Mouse (Mus musculus) ES-E14 (cell line): ENCODE data around the gene Vps11. TPM values are rescaled to one million over a fixed set of nuclear protein-coding genes. Genes with fewer than 3 reads are reported as not detected.

Experiments used
- DNase-seq: peaks from one replicate; pipeline ENCODE4 v3.0.0-alpha.2; 2013; ENCODE audit warnings: low read depth, low spot score
- H3K27ac ChIP-seq: 2 replicates; pipeline ENCODE4 v1.5.1; 2012; ENCODE audit warnings: low read depth, mild to moderate bottlenecking, low read length, moderate library complexity, mixed read lengths; ENCODE audit not compliant: poor library complexity, insufficient read depth, severe bottlenecking
- H3K36me3 ChIP-seq: 2 replicates; pipeline ENCODE4 v1.6.1; 2012; ENCODE audit warnings: mild to moderate bottlenecking, low read length, moderate library complexity, mixed read lengths; ENCODE audit not compliant: control insufficient read depth, poor library complexity, insufficient read depth, severe bottlenecking
- H3K4me1 ChIP-seq, 2 experiments: fragments of 150-350 bp in 1 of 2; sonication (generic) in 1 of 2; 2 replicates each; pipeline ENCODE4 v1.6.1; 2012; ENCODE audit warnings: low read length in 2 of 2, mild to moderate bottlenecking in 1 of 2, mixed read lengths in 1 of 2; ENCODE audit not compliant: control insufficient read depth in 2 of 2, insufficient read depth in 2 of 2, poor library complexity in 1 of 2
- H3K4me3 ChIP-seq, 2 experiments: fragments of 150-350 bp in 1 of 2; sonication (generic) in 1 of 2; 2 replicates each; pipeline ENCODE4 v1.5.1; 2012; ENCODE audit warnings: low read length in 2 of 2, low read depth in 1 of 2, mild to moderate bottlenecking in 1 of 2, mixed read lengths in 1 of 2; ENCODE audit not compliant: insufficient read depth in 1 of 2, poor library complexity in 1 of 2, severe bottlenecking in 1 of 2
- H3K9ac ChIP-seq: 2 replicates; pipeline ENCODE4 v1.6.1; 2012; ENCODE audit warnings: low read depth, mild to moderate bottlenecking, low read length, mixed read lengths; ENCODE audit not compliant: poor library complexity, insufficient read depth, severe bottlenecking
- H3K9me3 ChIP-seq: fragments of 150-350 bp; sonication (generic); 2 replicates; pipeline ENCODE4 v1.6.1; 2012; ENCODE audit warnings: low read depth, mild to moderate bottlenecking, low read length; ENCODE audit not compliant: control insufficient read depth, insufficient read depth
- CHD2 ChIP-seq: IDR thresholded peaks from 2 replicates; pipeline ENCODE4 v1.6.1; 2014; ENCODE audit warnings: mild to moderate bottlenecking, low read depth, low read length, inconsistent platforms
- HCFC1 ChIP-seq: IDR thresholded peaks from 2 replicates; pipeline ENCODE4 v1.6.1; 2012; ENCODE audit warnings: low read length, inconsistent platforms, borderline replicate concordance; ENCODE audit not compliant: insufficient read depth
- MAFK ChIP-seq: IDR thresholded peaks from 2 replicates; pipeline ENCODE4 v1.6.1; 2014; ENCODE audit warnings: mild to moderate bottlenecking, low read depth, low read length, inconsistent platforms; ENCODE audit not compliant: insufficient read depth
- ZC3H11A ChIP-seq: IDR thresholded peaks from 2 replicates; pipeline ENCODE4 v1.6.1; 2012; ENCODE audit warnings: low read depth, mild to moderate bottlenecking, inconsistent platforms, low read length, borderline replicate concordance
- ZNF384 ChIP-seq: IDR thresholded peaks from 2 replicates; pipeline ENCODE4 v1.6.1; 2012; ENCODE audit warnings: low read depth, low read length, inconsistent platforms
- in situ Hi-C, 2 experiments: fragments of 600-800 bp; cut with MboI; formaldehyde crosslinking; loops; one replicate each; pipeline ENCODE4 v1.15.1; 2025; ENCODE audit warnings: low sequenced_read_pairs in 2 of 2, inconsistent platforms in 1 of 2; ENCODE audit not compliant: unreplicated experiment in 2 of 2
- total RNA-seq: library from RNA; depleted of rRNA; stranded (reverse); fragments of 300-350 nt; gene quantifications from 2 replicates; pipeline ENCODE4 v1.2.3, GENCODE M21; 2012

The Vps11 gene
- total RNA-seq, 1 experiment: 35.0 TPM

DNA sequence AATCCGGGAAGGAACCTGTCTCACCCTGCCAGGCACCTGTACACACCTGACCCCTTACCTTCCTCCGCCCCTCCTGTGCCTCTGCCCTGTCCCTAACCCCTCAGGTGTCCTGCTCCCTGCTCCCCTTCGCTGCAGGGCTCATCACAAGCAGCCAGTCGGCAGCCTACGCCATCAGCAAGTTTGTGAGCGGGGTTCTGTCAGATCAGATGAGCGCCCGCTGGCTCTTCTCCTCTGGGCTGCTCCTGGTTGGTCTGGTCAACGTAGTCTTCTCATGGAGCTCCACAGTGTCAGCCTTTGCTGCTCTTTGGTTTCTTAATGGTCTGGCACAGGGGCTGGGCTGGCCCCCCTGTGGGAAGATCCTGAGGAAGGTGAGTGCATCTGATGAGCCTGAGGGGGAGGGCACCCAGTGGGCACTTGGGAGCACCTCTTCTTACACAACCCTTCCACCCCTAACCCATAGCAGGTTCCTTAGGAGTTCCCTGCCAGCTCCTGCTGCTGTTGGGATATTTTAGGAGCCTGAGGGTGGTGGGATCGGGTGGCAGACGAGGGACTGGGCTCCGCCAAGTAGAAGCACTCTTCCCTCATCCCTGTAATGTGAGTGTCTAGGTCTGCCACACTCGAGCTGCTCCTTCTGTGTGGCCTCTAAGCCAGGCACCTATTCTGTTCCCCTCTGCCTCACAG lies 37.8 kb upstream of the Vps11 start:
- no peak overlapping the region for H3K4me3 ChIP-seq
- no peaks in the 10 kb centered on the region for H3K9me3 ChIP-seq
- no peak overlapping the region for H3K9ac ChIP-seq
- no peak for DNase-seq
- in situ Hi-C loops: no loop called here
- H3K4me1 ChIP-seq: peaks cover 0 to 6% of the 10 kb centered on the region in 2 experiments; a peak in 3 of 4 replicates
- no peak overlapping the region for H3K27ac ChIP-seq
- H3K36me3 ChIP-seq: peaks cover 11% of the 10 kb centered on the region
- TF ChIP-seq ZNF384: no peak
- no peak for TF ChIP-seq ZC3H11A

DNA sequence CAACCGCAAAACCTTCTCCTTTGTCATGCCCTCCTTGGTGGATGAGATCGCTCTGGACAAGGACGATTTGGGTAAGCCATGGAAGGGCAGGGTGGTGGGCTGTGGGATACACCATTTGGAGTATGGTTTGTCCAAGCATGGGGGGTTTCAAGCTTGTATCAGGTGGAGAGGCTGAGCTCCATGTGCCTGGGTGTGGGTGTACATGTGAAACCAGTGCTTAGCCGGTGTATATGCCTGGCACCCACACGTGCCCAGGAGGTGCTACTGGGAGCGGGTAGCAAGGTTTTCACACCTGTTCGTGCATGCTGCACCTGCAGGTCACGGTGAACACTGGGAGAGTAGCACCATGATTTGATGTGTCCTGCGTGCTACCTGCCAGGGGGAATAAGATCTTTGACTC lies 37.1 kb upstream of the Vps11 start:
- TF ChIP-seq MAFK (no peak), ZNF384 (no peak), ZC3H11A (no peak), CHD2 (no peak), HCFC1 (no peak)
- no peak overlapping the region for H3K9ac ChIP-seq
- H3K4me3 ChIP-seq: no peak overlapping the region
- H3K27ac ChIP-seq: no peak overlapping the region
- H3K36me3 ChIP-seq: peaks cover 8% of the 10 kb centered on the region
- no peak for DNase-seq
- in situ Hi-C loops: no loop called here
- H3K9me3 ChIP-seq: no peaks in the 10 kb centered on the region
- H3K4me1 ChIP-seq: peaks cover 0 to 6% of the 10 kb centered on the region in 2 experiments; a peak in 3 of 4 replicates

DNA sequence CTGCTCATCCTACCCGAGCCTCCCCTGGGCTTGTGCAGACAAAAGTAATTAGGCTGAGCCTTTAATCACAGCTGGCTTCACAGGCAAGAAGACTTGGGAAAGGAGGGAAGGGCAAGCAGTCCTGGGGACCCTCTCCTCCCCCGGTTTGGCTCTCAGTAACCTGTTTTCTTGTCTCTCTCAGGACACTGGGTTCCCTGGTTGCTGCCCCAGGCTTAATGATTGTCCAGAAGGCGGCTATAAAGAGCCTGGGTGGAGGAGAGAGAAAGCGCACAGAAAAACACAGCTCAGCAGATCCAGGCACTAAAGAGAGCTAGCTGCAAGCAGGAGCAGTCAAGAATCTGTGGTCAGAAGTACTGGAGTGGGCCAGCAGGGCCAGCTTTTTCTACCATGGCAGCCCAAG lies 36.6 kb upstream of the Vps11 start:
- no peak for DNase-seq
- TF ChIP-seq HCFC1 (no peak), ZNF384 (no peak), CHD2 (no peak), ZC3H11A (no peak), MAFK (no peak)
- Histone ChIP-seq H3K4me1 (peaks cover 0 to 6% of the 10 kb centered on the region in 2 experiments; a peak in 3 of 4 replicates), H3K4me3 (peak overlapping the region in 1 of 2 experiments; percentile 92; a peak in 1 of 4 replicates), H3K27ac (no peak overlapping the region), H3K9me3 (no peaks in the 10 kb centered on the region), H3K36me3 (peaks cover 8% of the 10 kb centered on the region), H3K9ac (0 out of 2 replicates have a peak overlapping the region, but pooled peaks have one; percentile 15)
- in situ Hi-C loops: no loop called here

DNA sequence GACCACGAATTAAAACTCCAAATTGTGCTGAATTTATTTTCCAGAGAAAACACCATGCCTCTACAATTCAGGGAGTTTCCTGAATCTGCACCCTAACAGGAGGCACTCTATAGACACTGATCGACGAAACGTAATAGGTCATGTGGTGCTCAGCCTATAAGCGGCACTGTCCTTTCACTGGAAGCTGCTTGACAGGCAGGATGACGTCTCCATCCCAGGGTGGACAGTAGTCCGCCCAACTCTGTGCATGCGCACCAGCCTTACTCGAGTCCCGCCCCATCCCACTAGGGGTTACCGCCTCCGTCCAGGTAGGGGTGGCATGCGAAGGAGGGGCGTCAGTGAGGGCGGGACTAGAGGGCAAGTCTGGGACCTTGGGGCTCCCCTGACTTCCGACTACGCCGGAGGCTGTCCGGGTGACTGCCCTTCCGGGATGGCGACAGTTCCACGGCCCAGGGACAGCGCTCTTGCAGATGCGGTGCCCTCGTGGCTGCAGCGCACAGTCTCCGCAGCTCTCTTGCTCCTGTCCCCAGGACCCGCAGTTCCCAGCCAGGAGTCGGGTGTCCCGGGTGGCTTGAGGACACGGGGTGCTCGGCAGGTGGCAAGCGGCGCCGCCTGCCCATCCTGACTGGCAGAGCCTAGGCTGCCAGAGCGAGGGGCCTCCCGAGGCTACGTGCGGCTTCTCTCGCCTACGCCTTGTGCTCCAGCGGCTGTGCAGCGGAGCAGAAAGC lies 35.4 kb upstream of the Vps11 start, which contains the start of gene Slc37a4:
Gene Slc37a4, plus strand, starts transcription at position 169 of the 728 bp plus-strand sequence.
- Histone ChIP-seq H3K4me3 (peak within 1 kb of the TSS; percentile 89 to 92), H3K9me3 (no peaks in the 10 kb centered on the region), H3K4me1 (peaks cover 0 to 6% of the 10 kb centered on the region in 2 experiments; a peak in 3 of 4 replicates), H3K36me3 (peaks cover 3% of the 10 kb centered on the region; the same call in 1 of the 2 replicates), H3K27ac (no peak within 1 kb of the TSS), H3K9ac (peak within 1 kb of the TSS; percentile 73)
- in situ Hi-C loops: no loop called here
- TF ChIP-seq HCFC1 (peak; percentile 20; the same call in 1 of the 2 replicates), ZNF384 (no peak), CHD2 (0 out of 2 replicates have a peak, but pooled peaks have one; percentile 12), MAFK (no peak), ZC3H11A (no peak)
- DNase-seq: peak; percentile 80
